Mouse (Mus musculus): ENCODE measurements around the gene Ptgr2. TPM values are rescaled to one million over a fixed set of nuclear protein-coding genes. Genes with fewer than 3 reads are reported as not detected.

The Ptgr2 gene
- total RNA-seq, 2 experiments from 2014 or later, result 56.3 to 98.8 TPM

- DNase-seq, result no peak
- intact Hi-C loops (cut with DNase I), result no loop called here
- Histone ChIP-seq H3K4me3 (no peak overlapping the region), H3K27ac (no peak overlapping the region)
- no peak for TF ChIP-seq CTCF (IDR thresholded peaks at IDR 0.05)
Observed at GRCm38 (mm10) chr12:84275288-84275687, 9.7 kb upstream of the Ptgr2 start.

GRCm38 (mm10) chr12:84276288-84276687 lies 8.7 kb upstream of the Ptgr2 start:
- no peak for TF ChIP-seq CTCF (IDR thresholded peaks at IDR 0.05)
- Histone ChIP-seq H3K4me3 (no peak overlapping the region), H3K27ac (no peak overlapping the region)
- intact Hi-C loops (cut with DNase I), result no loop called here
- DNase-seq, result no peak

- H3K4me3 ChIP-seq, result no peak overlapping the region
- H3K27ac ChIP-seq, result no peak overlapping the region
- TF ChIP-seq CTCF (IDR thresholded peaks at IDR 0.05), result peak; percentile 28; the same call in 1 of the 2 replicates
- DNase-seq, result no peak
- intact Hi-C loops (cut with DNase I), result no loop called here
Observed at GRCm38 (mm10) chr12:84276799-84277198, 8.2 kb upstream of the Ptgr2 start.

- no peak for TF ChIP-seq CTCF (IDR thresholded peaks at IDR 0.05)
- Histone ChIP-seq H3K4me3 (no peak overlapping the region), H3K27ac (no peak overlapping the region)
- intact Hi-C loops (cut with DNase I), result no loop called here
- no peak for DNase-seq
Observed at GRCm38 (mm10) chr12:84277832-84278231, 7.2 kb upstream of the Ptgr2 start.

GRCm38 (mm10) chr12:84278901-84279300 lies 6.1 kb upstream of the Ptgr2 start:
- TF ChIP-seq CTCF (IDR thresholded peaks at IDR 0.05), result no peak
- H3K4me3 ChIP-seq, result no peak overlapping the region
- DNase-seq, result no peak
- H3K27ac ChIP-seq, result no peak overlapping the region
- intact Hi-C loops (cut with DNase I), result no loop called here

GRCm38 (mm10) chr12:84284391-84284790 lies 641 bp upstream of the Ptgr2 start:
- intact Hi-C loops (cut with DNase I), result loop anchor here (2.0 kb wide), 1 partner anchor 32 kb away; the partner anchor contains the start of gene Zfp410
- DNase-seq, result no peak
- Histone ChIP-seq H3K4me3 (peak overlapping the region; percentile 91), H3K27ac (peak overlapping the region; percentile 93)
- no peak for TF ChIP-seq CTCF (IDR thresholded peaks at IDR 0.05)

- Histone ChIP-seq H3K4me3 (peak overlapping the region; percentile 91), H3K27ac (peak overlapping the region; percentile 93)
- TF ChIP-seq CTCF (IDR thresholded peaks at IDR 0.05), result no peak
- intact Hi-C loops (cut with DNase I), result loop anchor here (2.0 kb wide), 1 partner anchor 31 kb away; the partner anchor contains the start of gene Zfp410
- DNase-seq, result no peak
Observed at GRCm38 (mm10) chr12:84285593-84285968, 549 bp downstream of the Ptgr2 start.

GRCm38 (mm10) chr12:84288461-84288860 lies 3.4 kb downstream of the Ptgr2 start:
- intact Hi-C loops (cut with DNase I), result no loop called here
- DNase-seq, result peak; percentile 60
- peak; percentile 66 for TF ChIP-seq CTCF (IDR thresholded peaks at IDR 0.05)

GRCm38 (mm10) chr12:84297851-84298250 lies 12.8 kb downstream of the Ptgr2 start:
- Histone ChIP-seq H3K4me3 (no peak overlapping the region), H3K27ac (no peak overlapping the region)
- intact Hi-C loops (cut with DNase I), result no loop called here
- no peak for TF ChIP-seq CTCF (IDR thresholded peaks at IDR 0.05)
- peak; percentile 82 for DNase-seq

More at GRCm38 (mm10) chr12:84288461-84288860, 3.4 kb downstream of the Ptgr2 start:
- no peak overlapping the region for H3K4me3 ChIP-seq
- H3K27ac ChIP-seq, result no peak overlapping the region

- TF ChIP-seq CTCF (IDR thresholded peaks at IDR 0.05), result no peak
- DNase-seq, result no peak
- no peak overlapping the region for H3K4me3 ChIP-seq
- intact Hi-C loops (cut with DNase I), result no loop called here
- no peak overlapping the region for H3K27ac ChIP-seq
Observed at GRCm38 (mm10) chr12:84299265-84299664, 14.2 kb downstream of the Ptgr2 start.

GRCm38 (mm10) chr12:84304101-84304500 lies 19.1 kb downstream of the Ptgr2 start:
- no peak overlapping the region for H3K4me3 ChIP-seq
- no peak for DNase-seq
- H3K27ac ChIP-seq, result no peak overlapping the region
- intact Hi-C loops (cut with DNase I), result no loop called here
- TF ChIP-seq CTCF (IDR thresholded peaks at IDR 0.05), result no peak

GRCm38 (mm10) chr12:84304554-84304953 lies 19.5 kb downstream of the Ptgr2 start:
- H3K4me3 ChIP-seq, result no peak overlapping the region

GRCm38 (mm10) chr12:84311306-84311705 lies 26.3 kb downstream of the Ptgr2 start:
- Histone ChIP-seq H3K4me3 (no peak overlapping the region), H3K27ac (no peak overlapping the region)
- TF ChIP-seq CTCF (IDR thresholded peaks at IDR 0.05), result no peak
- DNase-seq, result no peak
- intact Hi-C loops (cut with DNase I), result no loop called here

More at GRCm38 (mm10) chr12:84304554-84304953, 19.5 kb downstream of the Ptgr2 start:
- no peak overlapping the region for H3K27ac ChIP-seq
- intact Hi-C loops (cut with DNase I), result no loop called here
- DNase-seq, result no peak
- TF ChIP-seq CTCF (IDR thresholded peaks at IDR 0.05), result no peak

- intact Hi-C loops (cut with DNase I), result loop anchor here (2.0 kb wide), 1 partner anchor 31 kb away; the partner anchor contains the start of gene Ptgr2
- DNase-seq, result no peak
- H3K27ac ChIP-seq, result peak overlapping the region; percentile 99
- no peak for TF ChIP-seq CTCF (IDR thresholded peaks at IDR 0.05)
- peak overlapping the region; percentile 80 for H3K4me3 ChIP-seq
Observed at GRCm38 (mm10) chr12:84316006-84316405, 31.0 kb downstream of the Ptgr2 start.
